Mouse (Mus musculus) layer of hippocampus, postnatal 25 days (tissue): ENCODE results near the gene Cxcl1. TPM values are rescaled to one million over a fixed set of nuclear protein-coding genes. Genes with fewer than 3 reads are reported as not detected.
"Not testable (repeated sequence)": the region's sequence is repeated elsewhere in the genome, so short reads cannot be mapped to it uniquely, and the experiment has no call there.

Source experiments
- DNase-seq, 2 experiments: peaks; one replicate each; pipeline ENCODE4 v3.0.0; 2022; ENCODE audit warnings: mixed read lengths in 2 of 2, low spot score in 1 of 2; ENCODE audit errors: extremely low spot score in 1 of 2
- total RNA-seq, 2 experiments: library from RNA; stranded (reverse); gene quantifications; 2 replicates each; pipeline ENCODE4 v1.2.3; 2021

The Cxcl1 gene
- total RNA-seq, result under 1 TPM in 1 of 2 experiments, not detected in 1; 0.32 TPM

DNA sequence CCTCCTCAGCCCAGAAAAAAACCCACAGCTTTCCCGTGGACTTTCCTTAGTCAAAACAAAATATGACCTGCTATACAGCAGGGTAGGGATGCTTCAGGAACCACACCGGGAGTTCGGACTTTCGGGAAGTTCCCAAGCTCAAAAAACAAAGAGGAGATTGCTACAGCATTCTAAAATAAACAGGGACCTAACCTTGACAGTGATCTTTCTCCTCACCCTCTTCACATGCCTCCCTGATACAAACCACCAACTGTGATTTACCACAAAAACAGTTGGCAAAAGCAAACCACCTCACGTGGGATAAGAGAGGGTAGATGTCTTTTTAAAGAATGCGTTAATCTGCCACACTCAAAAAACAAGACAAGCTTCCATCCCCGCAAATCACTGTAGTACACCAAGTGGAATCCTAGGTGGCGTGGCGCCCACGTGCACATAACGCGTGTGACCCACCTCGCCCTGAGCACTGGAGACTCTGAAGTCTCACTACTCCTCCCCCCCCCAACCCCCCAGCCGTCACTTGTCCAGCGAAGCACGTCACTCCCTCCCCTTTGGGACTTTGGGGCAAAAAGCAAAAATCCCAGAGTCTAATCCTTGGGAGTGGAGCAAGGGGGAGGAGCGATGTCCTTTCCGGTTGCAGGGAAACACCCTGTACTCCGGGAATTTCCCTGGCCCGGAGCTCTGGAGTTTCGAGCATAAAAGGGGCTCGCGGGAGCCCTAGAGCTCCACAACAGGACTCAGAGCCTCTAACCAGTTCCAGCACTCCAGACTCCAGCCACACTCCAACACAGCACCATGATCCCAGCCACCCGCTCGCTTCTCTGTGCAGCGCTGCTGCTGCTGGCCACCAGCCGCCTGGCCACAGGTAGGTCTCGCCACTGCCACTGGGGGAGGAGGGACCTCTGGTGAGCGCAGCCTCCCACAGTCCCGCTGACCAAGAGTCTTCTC, at the start of gene Cxcl1:
Gene Cxcl1 (plus strand): TSS at position 723 of the 945 bp plus-strand sequence.
- DNase-seq, result peak in 1 of 2 experiments; percentile 15

DNA sequence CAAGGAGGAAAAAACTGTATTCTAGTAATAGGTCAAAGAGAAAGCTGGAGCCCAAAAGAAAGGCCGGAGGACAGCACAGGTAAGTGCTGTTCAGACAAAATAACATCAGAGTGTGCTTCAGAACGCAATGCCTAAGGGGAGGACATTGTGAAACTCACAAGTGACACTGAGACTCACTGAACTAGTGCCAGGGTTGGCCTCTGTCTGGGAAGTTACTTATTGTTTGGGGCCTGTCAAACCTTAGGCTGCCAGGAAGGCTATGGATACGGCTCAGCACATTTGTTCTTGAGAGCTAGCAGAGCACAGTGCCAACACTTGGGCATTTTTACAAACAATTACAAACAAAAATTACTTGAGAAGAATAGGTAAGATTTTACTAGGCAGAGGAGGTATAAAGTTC, 47.1 kb upstream of the Cxcl1 start:
- DNase-seq, result no peak

DNA sequence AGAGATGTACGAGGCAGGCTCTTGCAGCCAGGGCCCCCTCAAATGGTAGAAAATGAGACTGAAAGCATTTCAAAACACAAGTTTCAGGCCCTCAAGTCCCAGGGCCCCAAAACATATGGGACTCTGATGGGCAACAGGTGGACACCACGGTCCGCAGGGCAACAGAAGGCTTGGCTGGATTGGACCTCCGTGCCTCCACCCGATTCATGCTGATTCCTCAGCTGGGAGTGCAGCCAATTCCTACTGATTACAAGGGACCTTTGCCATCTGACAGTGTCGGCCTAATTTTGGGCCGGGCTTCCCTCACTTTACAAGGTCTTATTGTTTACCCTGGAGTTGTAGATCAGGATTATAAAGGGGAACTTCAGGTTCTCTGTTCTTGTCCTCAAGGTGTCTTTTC, 40.9 kb upstream of the Cxcl1 start:
- not testable (repeated sequence) for DNase-seq

DNA sequence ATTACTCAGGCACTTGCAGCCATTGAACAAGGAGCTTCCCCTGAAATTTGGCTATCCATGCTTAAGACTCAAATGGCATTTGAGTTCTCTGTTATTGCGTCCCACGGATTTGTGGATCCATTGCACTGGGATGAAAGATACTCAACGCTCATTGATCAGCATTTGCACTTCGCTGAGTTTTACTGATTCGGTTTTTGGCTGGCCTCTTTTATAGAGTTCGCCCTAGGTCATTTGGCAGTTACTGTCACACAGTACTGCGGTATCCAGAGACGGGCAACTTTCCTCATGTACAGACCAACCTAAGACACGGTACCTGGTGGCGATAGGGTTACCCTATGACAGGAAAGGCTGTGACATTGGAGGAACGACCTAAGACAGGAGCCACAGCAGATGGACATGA, 39.6 kb upstream of the Cxcl1 start:
- DNase-seq, result not testable (repeated sequence)

DNA sequence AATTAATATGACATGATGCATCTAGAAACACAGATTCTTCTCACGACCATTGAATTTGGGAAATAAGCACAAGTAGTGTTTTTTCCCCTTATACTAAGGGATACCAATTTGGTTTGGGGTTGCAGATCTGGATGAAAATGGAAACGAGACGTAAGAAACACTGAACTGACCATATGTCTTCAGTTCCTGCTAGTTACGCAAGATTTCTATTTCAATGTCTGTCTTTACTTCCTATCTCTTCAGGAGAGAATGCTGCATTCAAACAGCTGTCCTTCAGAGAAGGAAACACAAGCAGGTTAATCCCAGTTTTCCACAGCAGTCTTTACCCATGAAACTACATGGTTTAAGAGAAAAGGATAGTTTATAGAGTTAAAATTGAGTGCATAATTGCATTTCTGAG, 37.8 kb upstream of the Cxcl1 start:
- no peak for DNase-seq

DNA sequence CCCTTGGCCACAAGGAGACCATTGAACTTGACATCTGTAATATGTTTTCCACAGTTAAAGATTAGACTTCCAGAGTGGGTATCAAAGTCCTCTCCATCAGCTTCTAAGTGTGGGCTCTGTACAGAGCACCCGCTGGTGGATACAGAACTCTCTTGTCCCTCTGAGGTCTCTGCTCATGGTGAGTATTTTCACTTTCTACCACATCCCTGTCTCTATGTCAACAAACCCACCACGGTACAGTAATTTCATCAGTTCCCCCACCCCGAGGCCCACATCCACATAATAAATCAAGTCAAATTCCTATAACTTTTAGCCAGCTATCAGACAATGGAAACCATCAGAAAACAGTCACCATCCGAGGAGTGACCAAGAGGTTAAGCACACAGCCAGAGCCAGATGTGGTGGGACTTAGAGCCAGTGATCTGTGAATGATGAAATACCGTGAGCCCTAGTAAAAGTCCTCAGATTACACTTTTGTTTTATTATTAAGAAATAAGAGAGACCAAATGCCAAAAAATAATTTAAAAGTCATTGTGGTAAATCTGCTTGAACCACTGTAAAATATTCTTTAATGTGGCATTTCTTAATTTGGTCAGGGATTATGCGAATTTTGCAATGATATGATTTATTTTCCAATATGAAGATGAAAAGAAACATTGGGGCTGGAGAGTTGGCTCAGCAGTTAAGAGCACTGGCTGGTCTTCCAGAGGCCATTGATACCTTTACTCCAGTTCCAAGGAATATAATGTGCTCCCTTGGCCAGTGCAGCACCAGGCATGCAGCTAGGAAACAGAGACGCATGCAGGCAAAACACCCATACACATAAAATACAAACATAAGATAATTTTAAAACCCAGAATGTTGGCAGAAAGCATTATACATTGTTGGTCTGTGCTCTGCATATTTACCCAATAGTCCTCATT, 35.5 kb upstream of the Cxcl1 start:
- no peak for DNase-seq

DNA sequence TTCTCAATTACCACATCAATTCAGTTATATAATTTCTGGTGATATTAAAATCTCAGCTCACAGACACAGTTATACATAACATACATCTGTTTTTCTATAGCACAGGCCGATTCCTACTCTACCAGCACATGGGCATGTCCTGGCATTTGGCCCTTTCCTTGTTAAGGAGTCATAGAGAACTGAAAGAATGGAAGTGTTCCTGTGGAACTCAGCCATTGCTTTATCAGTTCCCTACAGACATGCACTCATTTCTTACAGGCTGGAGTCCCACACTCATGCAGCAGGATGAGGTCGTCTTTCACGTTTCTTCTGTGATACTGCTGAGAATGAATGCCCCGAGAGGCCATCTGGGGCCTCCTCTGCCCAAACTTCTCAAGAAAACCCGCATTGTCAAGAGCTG, 33.6 kb upstream of the Cxcl1 start:
- DNase-seq, result no peak

DNA sequence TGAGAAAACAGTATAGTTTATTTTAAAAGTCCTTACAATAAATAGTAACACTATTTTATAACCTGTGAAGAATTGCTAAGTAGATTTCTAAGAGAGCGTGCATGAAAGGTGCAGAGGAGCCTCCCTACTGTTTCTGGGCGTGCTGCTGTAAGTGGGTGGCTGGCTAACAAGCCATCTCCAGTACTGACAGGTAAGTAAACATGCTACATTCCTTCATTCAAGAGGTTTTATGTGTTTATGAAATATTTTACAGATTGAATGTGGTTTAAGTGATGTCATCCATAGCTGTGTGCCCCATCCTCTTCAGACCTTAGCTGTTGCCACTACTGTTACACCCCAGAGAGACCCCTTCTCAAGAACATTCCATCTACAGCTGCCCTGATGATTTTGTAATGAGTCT, 32.6 kb upstream of the Cxcl1 start:
- DNase-seq, result no peak

DNA sequence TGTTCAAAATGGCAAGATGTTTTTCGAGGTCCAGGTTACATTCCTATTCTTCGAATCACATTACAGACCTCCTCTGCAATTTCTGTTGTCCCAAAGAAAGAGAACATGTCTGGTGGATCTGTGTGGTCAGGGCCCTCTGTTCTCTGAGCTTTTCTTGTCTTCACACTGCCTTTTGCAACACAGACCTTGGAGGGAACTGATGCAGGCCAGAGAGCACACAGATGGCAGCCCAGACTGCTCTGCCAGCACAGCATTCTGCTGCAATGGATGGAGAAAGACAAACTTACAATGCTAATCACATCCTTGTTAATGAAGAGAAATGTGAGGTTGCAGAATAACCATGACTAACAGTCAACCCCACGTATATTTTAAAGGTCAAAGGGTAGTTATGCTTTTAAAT, 32.0 kb upstream of the Cxcl1 start:
- DNase-seq, result no peak

DNA sequence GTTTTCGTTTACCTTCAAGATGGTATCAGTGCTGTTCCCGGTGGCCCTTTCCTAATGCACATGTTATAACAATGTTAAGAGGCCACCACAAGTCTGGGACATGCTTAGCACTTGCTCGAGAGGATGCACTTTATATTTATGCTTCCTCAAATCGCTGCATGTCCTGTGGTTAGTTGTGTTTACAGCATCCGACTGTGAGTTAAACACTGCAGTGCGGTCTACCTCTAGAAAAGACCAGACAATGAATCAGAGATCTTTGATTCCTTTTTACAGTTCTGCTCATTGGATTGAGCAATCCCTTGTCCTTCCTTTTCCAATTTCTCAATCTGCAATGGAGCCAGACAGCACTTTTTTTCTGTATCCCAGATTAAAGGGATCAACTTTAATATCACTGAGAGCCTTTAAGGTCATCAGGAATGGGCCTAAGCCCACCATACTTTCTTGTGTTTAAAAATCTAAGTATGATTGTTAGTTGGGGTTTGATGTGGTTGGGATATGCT, 29.1 kb upstream of the Cxcl1 start:
- no peak for DNase-seq

DNA sequence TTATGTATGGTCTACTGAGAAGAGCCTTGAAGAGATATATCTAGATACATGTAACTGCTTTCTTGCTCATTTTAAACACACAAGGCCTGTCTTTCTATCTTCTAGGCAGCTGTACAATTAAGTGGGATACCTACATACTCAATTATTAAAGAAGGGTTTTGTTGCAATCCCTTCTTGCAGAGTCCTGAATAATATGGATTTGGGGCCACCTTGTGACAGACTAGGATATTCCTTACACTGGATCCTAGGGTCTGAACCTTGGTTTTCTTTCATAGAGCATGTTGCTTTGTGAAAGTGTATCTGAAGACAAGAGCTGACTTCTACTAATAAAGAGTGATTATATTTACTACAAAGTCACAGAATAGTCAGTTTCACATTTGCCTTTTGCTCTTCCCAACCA, 24.3 kb upstream of the Cxcl1 start:
- no peak for DNase-seq

DNA sequence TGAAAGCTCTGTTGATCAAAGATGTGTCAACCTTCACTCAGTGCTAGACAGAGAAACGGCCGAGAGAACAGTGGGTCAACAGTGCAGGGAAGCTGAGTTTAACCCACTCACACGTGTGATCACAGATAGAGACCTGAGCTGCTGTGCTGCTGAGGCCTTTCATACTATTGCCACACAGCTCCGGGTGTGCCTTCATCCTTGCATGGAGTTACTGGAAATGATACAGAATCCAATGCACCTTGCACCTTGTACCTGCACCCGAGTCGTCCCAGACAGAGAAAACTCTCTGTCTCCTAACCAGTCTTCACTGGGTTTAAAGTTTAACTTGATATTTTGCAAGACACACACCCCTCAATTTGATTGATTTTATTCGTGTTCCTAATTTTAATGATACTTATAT, 18.7 kb upstream of the Cxcl1 start:
- DNase-seq, result no peak

DNA sequence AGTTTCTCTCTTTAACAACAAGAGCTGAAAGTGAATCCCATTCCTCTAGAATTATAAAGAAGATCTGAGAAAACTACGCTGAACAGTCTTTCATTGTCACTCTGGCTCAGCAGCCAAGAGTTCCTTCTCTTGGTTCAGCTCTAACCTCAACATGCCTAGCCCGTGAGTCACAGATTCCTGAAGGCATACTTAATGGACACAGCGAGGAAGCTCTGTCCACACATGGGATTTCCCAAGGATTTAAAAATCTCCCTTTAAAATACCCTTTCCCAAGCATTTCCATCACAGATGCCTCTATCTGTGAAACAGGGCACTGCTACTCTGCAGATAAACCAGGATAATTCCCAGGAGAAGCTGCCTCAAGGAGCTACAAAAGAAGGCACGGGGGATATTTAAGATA, 15.0 kb upstream of the Cxcl1 start:
- DNase-seq, result no peak

DNA sequence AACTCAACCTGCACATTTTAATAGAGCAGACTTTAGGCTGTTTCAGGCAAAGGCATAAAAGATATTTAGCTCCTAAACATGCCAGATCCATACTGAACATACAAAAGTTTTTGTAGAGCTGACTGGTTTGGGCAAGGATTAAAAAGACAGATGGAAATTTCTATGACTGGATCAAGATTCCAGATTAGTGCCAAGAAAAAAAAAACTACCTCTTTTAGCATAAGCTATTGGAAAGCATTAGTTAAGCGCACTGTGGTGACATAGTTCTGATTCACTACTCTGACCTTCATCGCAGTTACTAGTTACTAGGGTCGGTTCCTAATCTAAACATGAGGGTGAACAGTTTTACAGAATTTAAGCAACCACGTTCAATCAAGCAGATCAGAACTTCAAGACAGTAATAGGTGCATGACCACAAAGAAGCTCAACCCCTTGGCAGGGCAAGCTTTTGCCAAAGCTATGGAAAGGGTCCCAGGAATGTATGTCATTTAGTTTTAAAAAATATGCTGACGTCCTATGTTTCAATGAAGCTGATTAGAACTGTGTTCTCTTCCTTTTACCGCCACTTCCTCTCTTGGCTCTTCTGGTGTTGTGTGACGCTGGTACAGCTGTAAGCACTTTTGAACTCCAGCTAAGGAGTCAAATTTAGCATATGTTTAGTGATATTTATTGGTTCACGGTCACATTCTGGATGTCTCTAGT, 14.4 kb upstream of the Cxcl1 start:
- DNase-seq, result no peak

DNA sequence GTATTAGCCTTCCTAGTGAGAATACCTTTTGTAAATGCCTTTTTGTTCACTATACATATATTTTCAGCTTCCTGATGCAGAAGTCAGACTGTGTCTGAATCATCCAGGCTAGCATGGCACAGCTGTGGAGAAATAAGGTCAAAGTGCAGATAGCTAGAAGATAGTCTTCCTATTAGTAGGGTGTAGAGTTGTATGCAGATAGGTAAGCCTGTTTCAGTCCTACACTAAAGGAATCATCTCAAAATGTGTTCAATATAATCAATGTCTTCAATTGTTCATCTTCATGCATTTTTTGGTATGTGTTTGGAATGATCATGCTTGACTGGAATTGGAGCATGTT, 13.9 kb upstream of the Cxcl1 start:
- DNase-seq, result no peak

DNA sequence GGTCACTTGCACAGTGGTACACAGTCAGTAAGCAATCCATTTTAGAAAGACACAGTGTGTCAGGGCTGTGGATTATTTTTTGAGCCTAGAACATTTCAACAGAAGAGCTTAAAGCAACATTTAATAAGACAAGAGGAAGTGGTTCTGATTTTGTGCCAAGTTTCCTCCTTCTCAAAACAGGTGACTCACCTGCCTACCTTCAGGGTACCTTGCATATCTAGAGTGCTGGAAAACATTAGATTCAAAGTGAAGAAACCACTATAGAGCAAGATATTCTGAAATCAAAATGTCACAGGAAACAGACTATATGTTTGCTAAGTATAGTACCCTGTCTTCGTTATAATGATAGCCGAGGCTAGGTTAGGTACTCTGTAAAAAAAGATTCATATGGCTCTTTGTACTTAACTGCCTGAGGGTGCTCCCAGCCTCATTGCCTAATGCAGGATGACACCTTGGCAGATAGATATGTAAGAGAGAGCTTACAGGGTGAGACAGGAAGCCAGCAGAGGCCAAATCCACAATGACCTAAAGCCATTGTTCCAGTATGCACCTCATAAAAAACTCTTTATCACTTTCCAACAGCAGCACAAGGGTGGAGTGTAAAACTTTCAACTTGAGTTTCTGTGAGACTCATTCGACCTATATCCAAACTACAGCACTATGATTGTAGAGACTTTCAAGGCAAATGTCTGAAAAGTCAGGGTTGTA, 11.6 kb upstream of the Cxcl1 start:
- no peak for DNase-seq

DNA sequence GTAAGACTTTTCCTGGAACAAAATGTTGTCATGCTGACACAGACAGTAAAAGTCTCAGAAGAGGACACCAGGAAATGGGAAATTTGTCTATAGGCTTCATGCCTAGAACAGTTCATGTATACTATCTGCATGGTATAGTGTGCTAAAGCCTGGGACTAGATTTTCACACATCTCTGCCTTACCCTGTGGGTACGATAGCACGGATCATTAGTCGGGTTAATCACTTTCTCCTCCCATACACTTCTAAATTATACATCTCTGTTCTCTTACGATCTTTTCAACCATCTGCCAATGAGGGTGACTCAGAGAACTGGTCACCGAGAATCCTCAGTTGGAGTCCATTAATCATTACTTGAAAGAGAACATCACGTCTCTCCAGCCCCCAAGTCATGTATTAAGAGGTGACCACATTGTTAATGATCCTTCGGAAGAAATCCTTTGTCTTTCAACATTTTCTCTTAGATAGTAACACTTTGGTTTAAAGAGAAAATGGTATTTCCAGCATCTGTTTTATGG, 10.6 kb upstream of the Cxcl1 start:
- DNase-seq, result no peak

DNA sequence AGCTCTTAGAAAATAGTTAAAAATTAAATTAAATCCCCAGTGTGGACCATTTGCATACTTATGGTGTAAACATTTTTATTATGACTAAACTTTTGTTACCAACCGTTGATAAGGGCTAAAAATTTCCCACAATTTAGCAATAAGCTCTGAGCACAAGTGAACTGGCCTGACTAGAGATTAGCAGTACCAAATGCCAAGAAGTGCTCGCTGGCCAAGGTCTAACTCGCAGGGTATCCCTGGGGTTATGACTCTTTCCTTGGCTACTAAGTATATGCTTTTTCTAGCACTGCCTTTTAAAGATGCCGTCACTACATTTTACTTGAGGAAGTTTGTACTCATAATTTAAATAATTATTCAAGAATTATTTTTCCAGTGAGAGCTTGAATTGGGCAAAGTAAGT, 10.0 kb upstream of the Cxcl1 start:
- DNase-seq, result no peak

DNA sequence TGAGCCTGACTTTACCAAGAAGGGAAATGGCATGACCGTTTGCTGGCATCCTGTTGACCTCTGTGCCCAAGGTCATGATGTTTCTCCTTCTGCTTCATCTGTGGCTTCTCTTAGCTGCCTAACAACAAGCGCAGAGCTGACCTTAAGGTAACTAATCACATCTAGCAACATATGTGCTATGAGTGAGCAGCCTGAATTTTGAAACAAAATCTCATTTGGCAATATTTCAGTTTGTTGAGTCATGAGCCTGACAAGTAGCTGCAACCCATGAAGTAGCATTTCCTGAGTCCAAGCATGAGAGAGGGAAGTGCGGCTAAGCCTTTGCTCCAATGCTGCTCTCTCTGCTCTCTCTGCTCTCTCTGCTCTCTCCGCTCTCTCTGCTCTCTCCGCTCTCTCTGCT, 9.4 kb upstream of the Cxcl1 start:
- DNase-seq, result no peak

DNA sequence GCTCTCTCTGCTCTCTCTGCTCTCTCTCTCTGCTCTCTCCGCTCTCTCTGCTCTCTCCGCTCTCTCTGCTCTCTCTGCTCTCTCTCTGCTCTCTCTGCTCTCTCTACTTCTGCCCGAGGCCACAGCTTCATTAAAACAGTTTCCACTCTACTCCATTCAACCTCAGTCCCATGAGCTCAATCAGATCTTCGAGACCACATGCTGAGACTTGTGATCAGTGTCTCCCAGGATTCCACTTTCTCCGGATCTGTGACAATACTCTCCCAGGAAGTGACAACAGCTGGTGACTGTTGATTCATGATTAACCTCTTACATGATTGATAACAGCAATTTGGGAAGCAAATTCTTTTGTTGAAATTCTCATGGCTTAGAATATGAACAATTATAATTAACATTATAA, 8.9 kb upstream of the Cxcl1 start:
- no peak for DNase-seq
